Mouse (Mus musculus) kidney, postnatal 0 days (tissue): ENCODE measurements at regions not wholly inside any gene's neighbourhood (a gene's known extent, or its start where the extent isn't known, plus 50 kb on each side); places are given as distances from the start of the nearest gene placed in this dataset.
"Not testable (repeated sequence)": the region's sequence is repeated elsewhere in the genome, so short reads cannot be mapped to it uniquely, and the experiment has no call there.

Experiments used
- ATAC-seq: fragments of 200-750 bp; cut with Nextera tagmentation; replicated peaks from 2 replicates; pipeline ENCODE4 v1.8.0; 2017; ENCODE audit warnings: low read depth, moderate number of reproducible peaks, moderate TSS enrichment, moderate library complexity; ENCODE audit not compliant: low FRiP score
- DNase-seq: peaks from one replicate; pipeline ENCODE4 v3.0.0-alpha.2; 2016; ENCODE audit warnings: low spot score
- H3K27ac ChIP-seq: fragments of 300-500 bp; sonication (generic); 2 replicates; pipeline ENCODE4 v1.5.1; 2014; ENCODE audit warnings: mild to moderate bottlenecking
- H3K27me3 ChIP-seq: fragments of 300-500 bp; sonication (generic); 2 replicates; pipeline ENCODE4 v1.6.1; 2014; ENCODE audit warnings: low read length, mixed read lengths; ENCODE audit not compliant: insufficient read depth
- H3K36me3 ChIP-seq: fragments of 300-500 bp; sonication (generic); 2 replicates; pipeline ENCODE4 v1.6.1; 2014; ENCODE audit warnings: low read length, mixed read lengths; ENCODE audit not compliant: insufficient read depth
- H3K4me1 ChIP-seq: fragments of 300-500 bp; sonication (generic); replicated peaks from 2 replicates; pipeline ENCODE4 v1.6.1; 2014; ENCODE audit warnings: antibody characterized with exemption, low read length, mixed read lengths; ENCODE audit not compliant: insufficient read depth
- H3K4me2 ChIP-seq: fragments of 300-500 bp; sonication (generic); 2 replicates; pipeline ENCODE4 v1.6.1; 2014; ENCODE audit warnings: mild to moderate bottlenecking, low read length, moderate library complexity, mixed read lengths
- H3K4me3 ChIP-seq: fragments of 300-500 bp; sonication (generic); replicated peaks from 2 replicates; pipeline ENCODE4 v1.5.1; 2014; ENCODE audit warnings: low read depth, low read length
- H3K9ac ChIP-seq: fragments of 300-500 bp; sonication (generic); 2 replicates; pipeline ENCODE4 v1.6.1; 2014; ENCODE audit warnings: low read depth, low read length
- H3K9me3 ChIP-seq: fragments of 300-500 bp; sonication (generic); replicated peaks from 2 replicates; pipeline ENCODE4 v1.6.1; 2016; ENCODE audit warnings: low read length, inconsistent platforms, mixed read lengths
- CTCF ChIP-seq: IDR thresholded peaks from 2 replicates; pipeline ENCODE4 v1.5.1; 2016; ENCODE audit warnings: antibody characterized with exemption, low read depth, mild to moderate bottlenecking, moderate library complexity
- WGBS: fragments of 180-500 bp; shearing (Covaris S2); extraction: QIAGEN DNeasy Blood & Tissue Kit; methylation state at CpG from one replicate; pipeline ENCODE4 v1.1.7; 2014; 5-methylcytosine and 5-hydroxymethylcytosine counted together

DNA sequence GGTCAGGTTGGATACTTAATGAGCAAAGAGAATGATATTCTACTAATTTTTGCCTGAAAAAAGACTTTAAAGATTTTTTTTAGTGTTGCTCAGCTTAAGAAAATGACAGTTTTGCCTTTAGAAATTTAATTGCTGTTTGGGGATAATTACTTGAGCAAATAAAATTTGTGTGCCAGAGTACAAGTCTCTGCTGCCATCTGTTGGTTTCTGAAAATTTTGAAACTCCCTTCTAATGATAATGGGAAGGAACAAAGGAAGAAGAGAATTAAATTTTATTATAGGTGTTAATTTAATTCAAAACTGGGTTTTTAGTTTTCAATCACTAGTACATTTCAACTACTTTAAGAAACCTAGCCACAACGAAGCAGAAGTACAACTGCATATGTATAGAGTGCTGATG, 94.1 kb downstream of the Gm17521 start:
- WGBS, result 55% methylated on average over 1 of the region's 1 CpGs
- H3K4me2 ChIP-seq, result no peak overlapping the region
- H3K27ac ChIP-seq, result no peak overlapping the region
- TF ChIP-seq CTCF, result no peak
- H3K4me3 ChIP-seq, result no peak overlapping the region
- H3K36me3 ChIP-seq, result no peaks in the 10 kb centered on the region
- no peaks in the 10 kb centered on the region for H3K9me3 ChIP-seq
- no peak overlapping the region for H3K9ac ChIP-seq
- DNase-seq (no peak), ATAC-seq (no peak)
- H3K4me1 ChIP-seq, result no peaks in the 10 kb centered on the region
- H3K27me3 ChIP-seq, result no peaks in the 10 kb centered on the region

- H3K36me3 ChIP-seq, result no peaks in the 10 kb centered on the region
- DNase-seq (no peak), ATAC-seq (no peak)
- H3K4me1 ChIP-seq, result no peaks in the 10 kb centered on the region
- H3K4me3 ChIP-seq, result no peak overlapping the region
- H3K9ac ChIP-seq, result no peak overlapping the region
- no peak overlapping the region for H3K4me2 ChIP-seq
- H3K27me3 ChIP-seq, result no peaks in the 10 kb centered on the region
- H3K27ac ChIP-seq, result no peak overlapping the region
- 71% methylated on average over 1 of the region's 1 CpGs for WGBS
- no peak for TF ChIP-seq CTCF
- no peaks in the 10 kb centered on the region for H3K9me3 ChIP-seq
Observed at GRCm38 (mm10) chrX:122892682-122893081, 136.8 kb downstream of the Gm17521 start.

- Histone ChIP-seq H3K9ac (no peak overlapping the region), H3K4me1 (no peaks in the 10 kb centered on the region), H3K36me3 (no peaks in the 10 kb centered on the region), H3K9me3 (no peaks in the 10 kb centered on the region), H3K27ac (no peak overlapping the region), H3K4me2 (no peak overlapping the region), H3K4me3 (no peak overlapping the region), H3K27me3 (no peaks in the 10 kb centered on the region)
- 62% methylated on average over 1 of the region's 1 CpGs for WGBS
- no peak for ATAC-seq
- peak; percentile 12; the same call in 1 of the 2 replicates for TF ChIP-seq CTCF
- no peak for DNase-seq
Observed at GRCm38 (mm10) chrX:122854453-122854852, 175.0 kb downstream of the Gm17521 start.

DNA sequence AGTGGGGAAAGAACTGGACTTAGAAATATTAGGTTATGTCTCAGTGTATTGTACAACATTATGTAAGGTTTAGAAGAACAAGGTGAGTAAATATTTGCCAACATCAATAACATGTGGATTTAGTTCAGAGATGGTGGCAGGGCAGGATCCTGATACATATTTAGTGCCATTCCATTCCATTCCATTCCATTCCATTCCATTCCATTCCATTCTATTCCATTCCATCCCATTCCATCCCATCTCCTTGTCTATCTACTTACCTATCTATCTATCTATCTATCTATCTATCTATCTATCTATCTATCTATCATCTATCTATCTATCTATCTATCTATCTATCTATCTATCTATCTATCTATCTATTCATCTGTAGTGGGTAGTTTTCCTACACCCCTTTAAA, 198.2 kb downstream of the Gm17521 start:
- not testable (repeated sequence) for H3K27ac ChIP-seq, H3K9ac ChIP-seq

DNA sequence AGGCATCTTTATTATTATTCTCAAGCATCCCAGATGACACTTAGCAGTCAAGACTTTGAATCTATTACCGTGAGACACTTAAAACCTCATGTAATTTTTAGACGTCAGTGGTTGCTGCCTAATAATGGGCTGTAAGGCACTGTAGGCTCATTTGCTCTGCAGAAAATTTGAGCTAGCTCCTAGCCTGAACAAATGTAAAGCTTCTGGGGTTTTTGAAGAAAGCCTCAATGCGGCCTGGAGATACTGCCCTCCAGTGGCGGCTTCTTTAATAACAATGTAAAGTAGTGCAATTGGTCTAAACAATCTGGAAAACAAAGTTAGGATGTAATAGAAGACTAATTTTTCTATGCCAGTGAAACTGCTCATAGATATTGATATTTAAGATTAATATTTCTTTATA, 203.4 kb downstream of the Gm17521 start:
- no peaks in the 10 kb centered on the region for H3K27me3 ChIP-seq
- DNase-seq, result peak; percentile 6
- H3K27ac ChIP-seq, result no peak overlapping the region
- ATAC-seq, result no peak
- peak; percentile 48; the same call in 1 of the 2 replicates for TF ChIP-seq CTCF
- no peaks in the 10 kb centered on the region for H3K36me3 ChIP-seq
- H3K4me1 ChIP-seq, result no peaks in the 10 kb centered on the region
- no peak overlapping the region for H3K4me3 ChIP-seq
- 15% methylated on average over 4 of the region's 4 CpGs for WGBS
- no peak overlapping the region for H3K4me2 ChIP-seq
- H3K9me3 ChIP-seq, result no peaks in the 10 kb centered on the region
- H3K9ac ChIP-seq, result no peak overlapping the region

More for the DNA sequence above, 198.2 kb downstream of the Gm17521 start:
- H3K4me1 ChIP-seq, H3K9me3 ChIP-seq, H3K36me3 ChIP-seq, H3K4me2 ChIP-seq, ATAC-seq, DNase-seq, H3K27me3 ChIP-seq, H3K4me3 ChIP-seq: not testable (repeated sequence)
